Mouse (Mus musculus) embryonic facial prominence, embryonic 14.5 days (tissue): ENCODE results near the gene Reck. TPM values are rescaled to one million over a fixed set of nuclear protein-coding genes. Genes with fewer than 3 reads are reported as not detected.
A peak's percentile ranks its signal among the peaks of the same experiment; 100 is the strongest.

ENCODE experiments used
- ATAC-seq: fragments of 200-750 bp; cut with Nextera tagmentation; 2 replicates; pipeline ENCODE4 v1.8.0; 2017; ENCODE audit warnings: low read depth, moderate number of reproducible peaks, moderate TSS enrichment
- DNase-seq: peaks from one replicate; pipeline ENCODE4 v3.0.0-alpha.2; 2015; ENCODE audit warnings: low spot score
- H3K27ac ChIP-seq: fragments of 300-500 bp; sonication (generic); replicated peaks from 2 replicates; pipeline ENCODE4 v1.5.1; 2014; ENCODE audit warnings: low read depth, mild to moderate bottlenecking, low read length, moderate library complexity
- H3K27me3 ChIP-seq: fragments of 300-500 bp; sonication (generic); replicated peaks from 2 replicates; pipeline ENCODE4 v1.6.1; 2014; ENCODE audit warnings: low read length; ENCODE audit not compliant: control insufficient read depth, insufficient read depth
- H3K36me3 ChIP-seq: fragments of 300-500 bp; sonication (generic); 2 replicates; pipeline ENCODE4 v1.6.1; 2014; ENCODE audit warnings: low read length, mixed read lengths; ENCODE audit not compliant: control insufficient read depth, insufficient read depth
- H3K4me1 ChIP-seq: fragments of 300-500 bp; sonication (generic); 2 replicates; pipeline ENCODE4 v1.6.1; 2014; ENCODE audit warnings: antibody characterized with exemption, low read length; ENCODE audit not compliant: control insufficient read depth, insufficient read depth
- H3K4me2 ChIP-seq: fragments of 300-500 bp; sonication (generic); 2 replicates; pipeline ENCODE4 v1.6.1; 2014; ENCODE audit warnings: low read depth, mild to moderate bottlenecking, low read length, moderate library complexity, mixed read lengths
- H3K4me3 ChIP-seq: fragments of 300-500 bp; sonication (generic); 2 replicates; pipeline ENCODE4 v1.5.1; 2014; ENCODE audit warnings: low read depth, mild to moderate bottlenecking, low read length
- H3K9ac ChIP-seq: fragments of 300-500 bp; sonication (generic); 2 replicates; pipeline ENCODE4 v1.6.1; 2014; ENCODE audit warnings: low read depth, mild to moderate bottlenecking, low read length, moderate library complexity, mixed read lengths
- H3K9me3 ChIP-seq: fragments of 300-500 bp; sonication (generic); 2 replicates; pipeline ENCODE4 v1.6.1; 2016; ENCODE audit warnings: low read length; ENCODE audit not compliant: control insufficient read depth
- WGBS: fragments of 180-500 bp; shearing (Covaris S2); extraction: QIAGEN DNeasy Blood & Tissue Kit; methylation state at CpG from one replicate; pipeline ENCODE4 v1.1.7; 2014; 5-methylcytosine and 5-hydroxymethylcytosine counted together
- polyA plus RNA-seq: library from polyadenylated mRNA; unstranded; fragments of >200 nt; fragmentation: Nextera tagmentation; extraction: Ambion mirVana; gene quantifications from 2 replicates; pipeline ENCODE4 v1.2.1, GENCODE M21; 2014

The Reck gene
- polyA plus RNA-seq, 1 experiment from 2014 or later: 42.3 TPM

GRCm38 (mm10) chr4:43879566-43879965 lies 4.2 kb downstream of the Reck start:
- Histone ChIP-seq H3K4me1 (peaks cover 27% of the 10 kb centered on the region), H3K4me2 (no peak overlapping the region), H3K36me3 (no peaks in the 10 kb centered on the region), H3K27me3 (no peaks in the 10 kb centered on the region), H3K4me3 (no peak overlapping the region), H3K9ac (no peak overlapping the region), H3K9me3 (no peaks in the 10 kb centered on the region), H3K27ac (no peak overlapping the region)
- ATAC-seq (no peak), DNase-seq (no peak)
- WGBS: 70% methylated on average over 6 of the region's 6 CpGs

- Histone ChIP-seq H3K27me3 (no peaks in the 10 kb centered on the region), H3K36me3 (no peaks in the 10 kb centered on the region), H3K4me3 (no peak overlapping the region), H3K27ac (peak overlapping the region; percentile 48; the same call in 1 of the 2 replicates), H3K9me3 (no peaks in the 10 kb centered on the region), H3K4me1 (peaks cover 15% of the 10 kb centered on the region), H3K4me2 (0 out of 2 replicates have a peak overlapping the region, but pooled peaks have one; percentile 3), H3K9ac (no peak overlapping the region)
- 18% methylated on average over 4 of the region's 4 CpGs for WGBS
- peak; percentile 65; the same call in 1 of the 2 replicates for ATAC-seq
- peak; percentile 56 for DNase-seq
Measured at GRCm38 (mm10) chr4:43884196-43884595, 8.9 kb downstream of the Reck start.

GRCm38 (mm10) chr4:43891247-43891646 lies 15.9 kb downstream of the Reck start:
- H3K27ac ChIP-seq: no peak overlapping the region
- H3K4me2 ChIP-seq: no peak overlapping the region
- H3K27me3 ChIP-seq: no peaks in the 10 kb centered on the region
- DNase-seq (no peak), ATAC-seq (no peak)
- peaks cover 4% of the 10 kb centered on the region; the same call in 1 of the 2 replicates for H3K36me3 ChIP-seq
- no peaks in the 10 kb centered on the region for H3K4me1 ChIP-seq
- no peak overlapping the region for H3K9ac ChIP-seq
- H3K9me3 ChIP-seq: no peaks in the 10 kb centered on the region
- WGBS: 91% methylated on average over 3 of the region's 3 CpGs
- no peak overlapping the region for H3K4me3 ChIP-seq

GRCm38 (mm10) chr4:43897209-43897608 lies 21.9 kb downstream of the Reck start:
- Histone ChIP-seq H3K9me3 (no peaks in the 10 kb centered on the region), H3K4me3 (no peak overlapping the region), H3K27ac (no peak overlapping the region), H3K9ac (no peak overlapping the region), H3K4me1 (peaks cover 3% of the 10 kb centered on the region; the same call in 1 of the 2 replicates), H3K36me3 (peaks cover 15% of the 10 kb centered on the region; the same call in 1 of the 2 replicates), H3K27me3 (no peaks in the 10 kb centered on the region), H3K4me2 (no peak overlapping the region)
- no peak for DNase-seq
- no peak for ATAC-seq

GRCm38 (mm10) chr4:43899197-43899596 lies 23.9 kb downstream of the Reck start:
- 72% methylated on average over 8 of the region's 8 CpGs for WGBS
- Histone ChIP-seq H3K27me3 (no peaks in the 10 kb centered on the region), H3K27ac (0 out of 2 replicates have a peak overlapping the region, but pooled peaks have one; percentile 8), H3K4me1 (peaks cover 3% of the 10 kb centered on the region; the same call in 1 of the 2 replicates), H3K4me3 (no peak overlapping the region), H3K9ac (no peak overlapping the region), H3K4me2 (no peak overlapping the region), H3K36me3 (peaks cover 15% of the 10 kb centered on the region; the same call in 1 of the 2 replicates), H3K9me3 (no peaks in the 10 kb centered on the region)
- DNase-seq (no peak), ATAC-seq (no peak)

GRCm38 (mm10) chr4:43903690-43904089 lies 28.4 kb downstream of the Reck start:
- Histone ChIP-seq H3K4me3 (no peak overlapping the region), H3K27ac (no peak overlapping the region), H3K27me3 (no peaks in the 10 kb centered on the region), H3K9me3 (no peaks in the 10 kb centered on the region), H3K4me1 (peaks cover 3% of the 10 kb centered on the region; the same call in 1 of the 2 replicates), H3K9ac (no peak overlapping the region), H3K4me2 (no peak overlapping the region), H3K36me3 (peaks cover 17% of the 10 kb centered on the region; the same call in 1 of the 2 replicates)
- WGBS: 81% methylated on average over 7 of the region's 7 CpGs
- DNase-seq (no peak), ATAC-seq (no peak)

GRCm38 (mm10) chr4:43906443-43906842 lies 31.1 kb downstream of the Reck start:
- DNase-seq: peak; percentile 66
- WGBS: 21% methylated on average over 6 of the region's 6 CpGs

GRCm38 (mm10) chr4:43918221-43918620 lies 42.9 kb downstream of the Reck start:
- 89% methylated on average over 5 of the region's 5 CpGs for WGBS
- Histone ChIP-seq H3K36me3 (peaks cover 35% of the 10 kb centered on the region), H3K4me1 (no peaks in the 10 kb centered on the region)

More at GRCm38 (mm10) chr4:43906443-43906842, 31.1 kb downstream of the Reck start:
- Histone ChIP-seq H3K4me3 (no peak overlapping the region), H3K27ac (no peak overlapping the region), H3K4me2 (no peak overlapping the region), H3K36me3 (peaks cover 33% of the 10 kb centered on the region), H3K27me3 (no peaks in the 10 kb centered on the region), H3K4me1 (no peaks in the 10 kb centered on the region), H3K9me3 (no peaks in the 10 kb centered on the region), H3K9ac (no peak overlapping the region)
- no peak for ATAC-seq

GRCm38 (mm10) chr4:43920602-43921001 lies 45.3 kb downstream of the Reck start:
- no peaks in the 10 kb centered on the region for H3K4me1 ChIP-seq
- DNase-seq: no peak
- H3K27ac ChIP-seq: no peak overlapping the region
- H3K36me3 ChIP-seq: peaks cover 40% of the 10 kb centered on the region
- H3K4me3 ChIP-seq: no peak overlapping the region
- no peaks in the 10 kb centered on the region for H3K27me3 ChIP-seq
- WGBS: 96% methylated on average over 1 of the region's 1 CpGs
- no peaks in the 10 kb centered on the region for H3K9me3 ChIP-seq
- no peak overlapping the region for H3K4me2 ChIP-seq
- H3K9ac ChIP-seq: no peak overlapping the region
- no peak for ATAC-seq

More at GRCm38 (mm10) chr4:43918221-43918620, 42.9 kb downstream of the Reck start:
- Histone ChIP-seq H3K9ac (no peak overlapping the region), H3K27ac (no peak overlapping the region), H3K9me3 (no peaks in the 10 kb centered on the region), H3K4me3 (no peak overlapping the region), H3K27me3 (no peaks in the 10 kb centered on the region), H3K4me2 (no peak overlapping the region)
- DNase-seq: no peak
- ATAC-seq: no peak
